Mouse (Mus musculus): ENCODE results near the gene Cdh10. TPM values are rescaled to one million over a fixed set of nuclear protein-coding genes. Genes with fewer than 3 reads are reported as not detected.
A peak's percentile ranks its signal among the peaks of the same experiment; 100 is the strongest.

The Cdh10 gene
- 6.4 and 7.0 TPM in 2 replicates for polyA plus RNA-seq (2016; fragmentation: Nextera tagmentation; extraction: Ambion mirVana)

- H3K9me3 ChIP-seq = no peaks in the 10 kb centered on the region
- H3K4me3 ChIP-seq = peak within 1 kb of the TSS; percentile 46
- no peaks in the 10 kb centered on the region for H3K36me3 ChIP-seq
- H3K4me1 ChIP-seq = peaks cover 3% of the 10 kb centered on the region; the same call in 1 of the 2 replicates
- WGBS = under 1% methylated on average over 24 of the region's 24 CpGs
- peak within 1 kb of the TSS; percentile 57 for H3K4me2 ChIP-seq (replicated peaks)
- no peak within 1 kb of the TSS for H3K27ac ChIP-seq
- peak; percentile 86 for ATAC-seq (ENCODE audit: insufficient number of reproducible peaks, insufficient read depth, low FRiP score, low TSS enrichment)
- no peaks in the 10 kb centered on the region for H3K27me3 ChIP-seq
- peak within 1 kb of the TSS; percentile 48 for H3K9ac ChIP-seq
These were observed at the start of gene Cdh10 for GRCm38 (mm10) chr15:18818185-18818973. TSS of gene Cdh10 (plus strand) at chr15:18818947.

- Histone ChIP-seq H3K4me2 (replicated peaks) (no peak overlapping the region), H3K27ac (no peak overlapping the region), H3K9me3 (no peaks in the 10 kb centered on the region), H3K36me3 (no peaks in the 10 kb centered on the region), H3K9ac (no peak overlapping the region), H3K4me3 (no peak overlapping the region), H3K4me1 (no peaks in the 10 kb centered on the region), H3K27me3 (no peaks in the 10 kb centered on the region)
- no peak for ATAC-seq (ENCODE audit: insufficient number of reproducible peaks, insufficient read depth, low FRiP score, low TSS enrichment)
- WGBS = 59% methylated on average over 4 of the region's 4 CpGs
These were observed 9.5 kb upstream of the Cdh10 start for GRCm38 (mm10) chr15:18809148-18809827.

GRCm38 (mm10) chr15:18817707-18818106 is 1.0 kb upstream of the Cdh10 start:
- H3K36me3 ChIP-seq = no peaks in the 10 kb centered on the region
- 75% methylated on average over 3 of the region's 3 CpGs for WGBS
- no peak overlapping the region for H3K27ac ChIP-seq
- no peaks in the 10 kb centered on the region for H3K9me3 ChIP-seq
- no peak overlapping the region for H3K4me3 ChIP-seq
- peaks cover 3% of the 10 kb centered on the region; the same call in 1 of the 2 replicates for H3K4me1 ChIP-seq
- no peaks in the 10 kb centered on the region for H3K27me3 ChIP-seq
- ATAC-seq (ENCODE audit: insufficient number of reproducible peaks, insufficient read depth, low FRiP score, low TSS enrichment) = no peak
- H3K9ac ChIP-seq = no peak overlapping the region
- H3K4me2 ChIP-seq (replicated peaks) = no peak overlapping the region; the same call in 1 of the 2 replicates

- H3K36me3 ChIP-seq = no peaks in the 10 kb centered on the region
- WGBS = 17% methylated on average over 3 of the region's 3 CpGs
- no peaks in the 10 kb centered on the region for H3K27me3 ChIP-seq
- H3K9me3 ChIP-seq = no peaks in the 10 kb centered on the region
- H3K9ac ChIP-seq = no peak overlapping the region
- no peak overlapping the region for H3K27ac ChIP-seq
- peak overlapping the region; percentile 12; the same call in 1 of the 2 replicates for H3K4me3 ChIP-seq
- no peak for ATAC-seq (ENCODE audit: insufficient number of reproducible peaks, insufficient read depth, low FRiP score, low TSS enrichment)
- peaks cover 3% of the 10 kb centered on the region; the same call in 1 of the 2 replicates for H3K4me1 ChIP-seq
- peak overlapping the region; percentile 57; the same call in 1 of the 2 replicates for H3K4me2 ChIP-seq (replicated peaks)
These were observed 1.5 kb downstream of the Cdh10 start for GRCm38 (mm10) chr15:18820226-18820625.

GRCm38 (mm10) chr15:18821114-18821756 is 2.5 kb downstream of the Cdh10 start:
- WGBS = 24% methylated on average over 10 of the region's 10 CpGs
- Histone ChIP-seq H3K9me3 (no peaks in the 10 kb centered on the region), H3K9ac (no peak overlapping the region), H3K4me2 (replicated peaks) (0 out of 2 replicates have a peak overlapping the region, but pooled peaks have one; percentile 11), H3K36me3 (no peaks in the 10 kb centered on the region), H3K27ac (no peak overlapping the region), H3K27me3 (no peaks in the 10 kb centered on the region), H3K4me1 (peaks cover 3% of the 10 kb centered on the region; the same call in 1 of the 2 replicates), H3K4me3 (no peak overlapping the region)
- peak; percentile 65 for ATAC-seq (ENCODE audit: insufficient number of reproducible peaks, insufficient read depth, low FRiP score, low TSS enrichment)

GRCm38 (mm10) chr15:18823420-18823819 is 4.7 kb downstream of the Cdh10 start:
- ATAC-seq (ENCODE audit: insufficient number of reproducible peaks, insufficient read depth, low FRiP score, low TSS enrichment) = no peak
- Histone ChIP-seq H3K4me1 (peaks cover 3% of the 10 kb centered on the region; the same call in 1 of the 2 replicates), H3K4me2 (replicated peaks) (no peak overlapping the region), H3K9me3 (no peaks in the 10 kb centered on the region), H3K9ac (no peak overlapping the region), H3K27ac (no peak overlapping the region), H3K27me3 (no peaks in the 10 kb centered on the region), H3K36me3 (no peaks in the 10 kb centered on the region), H3K4me3 (no peak overlapping the region)
- WGBS = 74% methylated on average over 2 of the region's 2 CpGs

- Histone ChIP-seq H3K4me3 (no peak overlapping the region), H3K27ac (no peak overlapping the region), H3K9ac (no peak overlapping the region), H3K4me2 (replicated peaks) (no peak overlapping the region), H3K9me3 (no peaks in the 10 kb centered on the region), H3K27me3 (no peaks in the 10 kb centered on the region), H3K36me3 (no peaks in the 10 kb centered on the region), H3K4me1 (no peaks in the 10 kb centered on the region)
- ATAC-seq (ENCODE audit: insufficient number of reproducible peaks, insufficient read depth, low FRiP score, low TSS enrichment) = no peak
- WGBS = 27% methylated on average over 4 of the region's 4 CpGs
These were observed 13.5 kb downstream of the Cdh10 start for GRCm38 (mm10) chr15:18832263-18832662.

- no peak overlapping the region for H3K27ac ChIP-seq
- ATAC-seq (ENCODE audit: insufficient number of reproducible peaks, insufficient read depth, low FRiP score, low TSS enrichment) = no peak
- 79% methylated on average over 2 of the region's 2 CpGs for WGBS
These were observed 23.0 kb downstream of the Cdh10 start for GRCm38 (mm10) chr15:18841769-18842168.

GRCm38 (mm10) chr15:18844807-18845206 is 26.1 kb downstream of the Cdh10 start:
- no peak for ATAC-seq (ENCODE audit: insufficient number of reproducible peaks, insufficient read depth, low FRiP score, low TSS enrichment)
- no peak overlapping the region for H3K4me2 ChIP-seq (replicated peaks)
- H3K4me3 ChIP-seq = no peak overlapping the region
- H3K4me1 ChIP-seq = no peaks in the 10 kb centered on the region
- no peaks in the 10 kb centered on the region for H3K27me3 ChIP-seq
- no peaks in the 10 kb centered on the region for H3K36me3 ChIP-seq
- H3K9me3 ChIP-seq = no peaks in the 10 kb centered on the region
- no peak overlapping the region for H3K27ac ChIP-seq
- H3K9ac ChIP-seq = no peak overlapping the region
- WGBS = 61% methylated on average over 5 of the region's 5 CpGs

More at GRCm38 (mm10) chr15:18841769-18842168, 23.0 kb downstream of the Cdh10 start:
- Histone ChIP-seq H3K9me3 (no peaks in the 10 kb centered on the region), H3K9ac (no peak overlapping the region), H3K4me2 (replicated peaks) (no peak overlapping the region), H3K36me3 (no peaks in the 10 kb centered on the region), H3K4me1 (no peaks in the 10 kb centered on the region), H3K4me3 (no peak overlapping the region), H3K27me3 (no peaks in the 10 kb centered on the region)

GRCm38 (mm10) chr15:18850497-18850896 is 31.8 kb downstream of the Cdh10 start:
- WGBS = 80% methylated on average over 2 of the region's 2 CpGs

GRCm38 (mm10) chr15:18858135-18858534 is 39.4 kb downstream of the Cdh10 start:
- WGBS = 70% methylated on average over 2 of the region's 2 CpGs

More at GRCm38 (mm10) chr15:18850497-18850896, 31.8 kb downstream of the Cdh10 start:
- H3K36me3 ChIP-seq = no peaks in the 10 kb centered on the region
- no peak overlapping the region for H3K4me2 ChIP-seq (replicated peaks)
- H3K9me3 ChIP-seq = no peaks in the 10 kb centered on the region
- H3K4me3 ChIP-seq = no peak overlapping the region
- no peak overlapping the region for H3K9ac ChIP-seq
- H3K4me1 ChIP-seq = no peaks in the 10 kb centered on the region
- H3K27ac ChIP-seq = no peak overlapping the region
- H3K27me3 ChIP-seq = no peaks in the 10 kb centered on the region
- no peak for ATAC-seq (ENCODE audit: insufficient number of reproducible peaks, insufficient read depth, low FRiP score, low TSS enrichment)

More at GRCm38 (mm10) chr15:18858135-18858534, 39.4 kb downstream of the Cdh10 start:
- H3K9me3 ChIP-seq = no peaks in the 10 kb centered on the region
- no peak overlapping the region for H3K4me2 ChIP-seq (replicated peaks)
- H3K4me3 ChIP-seq = no peak overlapping the region
- no peaks in the 10 kb centered on the region for H3K36me3 ChIP-seq
- H3K27ac ChIP-seq = no peak overlapping the region
- H3K4me1 ChIP-seq = no peaks in the 10 kb centered on the region
- no peaks in the 10 kb centered on the region for H3K27me3 ChIP-seq
- ATAC-seq (ENCODE audit: insufficient number of reproducible peaks, insufficient read depth, low FRiP score, low TSS enrichment) = no peak
- no peak overlapping the region for H3K9ac ChIP-seq
